Mouse (Mus musculus): ENCODE measurements at regions not wholly inside any gene's neighbourhood (a gene's known extent, or its start where the extent isn't known, plus 50 kb on each side); places are given as distances from the start of the nearest gene placed in this dataset.

DNA sequence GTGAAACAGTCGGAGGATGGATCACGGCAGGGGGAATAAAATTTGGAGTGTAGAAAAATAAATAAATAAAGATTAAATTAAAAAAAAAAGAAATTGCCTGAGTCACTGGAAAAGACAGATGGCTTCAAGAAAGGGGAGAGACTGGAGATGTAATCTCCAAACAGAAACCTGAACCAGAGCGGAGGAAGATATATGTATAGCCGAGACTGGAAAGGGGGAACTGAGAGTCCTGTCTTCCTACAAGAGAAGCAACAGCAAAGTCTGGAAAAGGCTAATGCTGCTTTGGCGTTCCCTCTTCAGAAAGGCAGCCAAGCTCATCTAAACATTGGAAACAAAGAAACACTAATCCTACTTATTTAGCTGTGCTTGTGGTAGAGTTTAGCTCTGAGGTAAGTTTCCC, 619.6 kb downstream of the Pom121l12 start:
- no peak for DNase-seq (ENCODE audit: low spot score in 2 of 2)

DNA sequence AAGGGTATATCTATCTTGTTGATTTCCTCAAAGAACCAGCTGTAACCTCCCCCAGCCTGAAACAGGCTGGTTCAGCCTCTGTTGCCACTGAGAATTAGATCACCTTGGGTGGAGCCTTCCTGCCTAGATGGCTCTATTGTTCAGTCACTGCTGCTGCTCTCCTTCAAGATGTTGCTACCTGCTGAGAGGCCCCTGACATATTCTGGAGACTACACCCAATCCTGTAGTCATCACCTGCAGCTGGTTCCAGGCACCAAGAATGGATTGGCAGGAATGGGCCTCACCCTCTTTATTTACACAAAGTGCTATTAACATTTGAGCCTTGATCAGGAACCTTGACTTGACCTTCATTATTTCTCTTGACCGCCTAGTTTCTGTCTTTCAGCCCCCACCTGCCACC, 622.8 kb downstream of the Pom121l12 start:
- no peak for DNase-seq (ENCODE audit: low spot score in 2 of 2)

DNA sequence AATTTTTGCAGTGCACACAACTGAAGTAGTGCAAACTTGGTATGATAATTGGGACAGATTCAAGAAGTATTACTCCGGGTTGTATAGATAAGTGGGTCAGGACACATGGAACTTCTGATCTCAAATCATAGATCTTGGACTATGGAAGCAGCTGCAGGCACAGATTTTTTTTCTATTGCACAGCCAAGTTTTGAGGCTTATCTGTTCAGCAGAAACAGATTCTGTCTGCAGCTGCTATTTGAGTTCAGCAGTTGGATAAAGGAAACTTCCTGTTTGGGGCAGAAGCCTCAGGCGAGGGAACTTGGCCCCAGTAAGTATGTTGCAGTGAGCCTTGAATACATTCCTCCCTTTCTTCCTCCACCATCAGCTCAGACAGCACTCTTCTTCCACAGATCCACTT, 650.9 kb downstream of the Pom121l12 start:
- peak in 1 of 2 experiments; percentile 1 for DNase-seq (ENCODE audit: low spot score in 2 of 2)

DNA sequence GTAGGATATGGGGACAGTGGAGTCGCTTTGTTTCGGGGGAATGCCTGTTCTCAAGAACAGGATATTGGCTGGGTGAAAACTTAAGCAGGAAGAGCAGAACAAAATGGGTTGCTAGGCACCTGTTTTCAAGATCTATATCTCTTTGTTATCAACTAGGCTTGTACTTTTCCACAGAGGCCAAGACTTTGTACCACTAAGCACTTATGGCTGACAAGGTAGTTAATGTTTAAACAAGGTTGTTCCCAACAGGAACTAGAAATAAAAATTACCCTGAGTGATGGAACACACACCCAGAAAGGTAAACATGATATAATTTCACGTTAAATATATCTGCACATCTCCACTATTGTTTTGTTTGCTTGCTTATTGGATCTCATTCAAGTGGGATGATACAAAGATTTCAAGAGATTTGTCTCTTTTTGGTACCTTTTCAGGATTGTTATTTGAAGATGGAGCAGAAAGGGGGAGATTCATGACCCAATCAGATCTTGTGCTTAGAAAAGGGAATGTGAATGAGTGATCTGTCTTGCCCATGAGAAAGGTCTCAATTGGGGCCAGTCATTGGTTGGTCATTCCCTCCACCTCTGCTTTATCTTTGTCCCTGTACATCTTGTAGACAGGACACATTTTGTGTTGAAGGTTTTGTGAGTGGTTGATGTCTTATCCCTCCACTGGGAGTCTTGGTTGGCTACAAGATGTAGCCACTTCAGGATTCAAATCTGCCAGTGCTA, 675.1 kb downstream of the Pom121l12 start:
- no peak for DNase-seq (ENCODE audit: low spot score in 2 of 2)

DNA sequence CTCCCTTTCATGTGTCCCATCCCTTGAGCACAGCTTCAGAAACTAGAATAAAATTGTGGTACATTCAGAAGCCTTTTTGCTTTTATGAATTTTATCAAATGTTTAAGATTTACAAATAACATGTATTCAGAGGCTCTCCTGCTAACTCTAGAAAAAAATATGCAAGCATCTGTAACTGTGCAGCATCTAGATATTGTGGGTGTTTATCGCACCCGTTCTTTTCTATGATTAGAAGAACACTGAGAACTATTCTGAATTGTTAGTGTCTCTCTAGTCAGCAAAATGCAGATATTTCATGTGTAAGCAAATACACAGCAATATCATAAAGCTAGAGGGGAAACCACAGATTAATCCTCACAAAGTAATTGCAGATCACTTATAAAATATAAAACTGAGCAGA, 709.4 kb downstream of the Pom121l12 start:
- DNase-seq (ENCODE audit: low spot score in 2 of 2): peak in 1 of 2 experiments; percentile 10

Data from layer of hippocampus, postnatal 14 days (tissue).